Mouse (Mus musculus): ENCODE results near the gene Midn.

- TF ChIP-seq GATA1 (IDR thresholded peaks at IDR 0.05; ENCODE audit: borderline replicate concordance, low read length): no peak
- TF ChIP-seq FLI1 (IDR thresholded peaks at IDR 0.05; ENCODE audit: low read length): no peak
Measured at GRCm38 (mm10) chr10:80186649-80187048, 38.6 kb downstream of the Midn start.
